Mouse (Mus musculus) embryonic fibroblast, embryonic 13.5 days (primary cell): ENCODE measurements around the gene Cyb561d1. TPM values are rescaled to one million over a fixed set of nuclear protein-coding genes. Genes with fewer than 3 reads are reported as not detected.
A peak's percentile ranks its signal among the peaks of the same experiment; 100 is the strongest.

Source experiments
- H3K27ac ChIP-seq: 2 replicates; pipeline ENCODE4 v1.5.1; 2012; ENCODE audit warnings: low read length, control low read depth, inconsistent platforms; ENCODE audit not compliant: insufficient read depth
- H3K4me1 ChIP-seq: 2 replicates; pipeline ENCODE4 v1.6.1; 2011; ENCODE audit warnings: low read length; ENCODE audit not compliant: control insufficient read depth, insufficient read depth
- H3K4me3 ChIP-seq: 2 replicates; pipeline ENCODE4 v1.5.1; 2011; ENCODE audit warnings: mild to moderate bottlenecking, control low read depth, low read length; ENCODE audit not compliant: insufficient read depth
- CTCF ChIP-seq: IDR thresholded peaks from 2 replicates; pipeline ENCODE4 v1.5.1; 2011; ENCODE audit warnings: mild to moderate bottlenecking, control low read depth, low read length, moderate library complexity, borderline replicate concordance; ENCODE audit not compliant: insufficient read depth
- POLR2A ChIP-seq: IDR thresholded peaks from 2 replicates; pipeline ENCODE4 v1.6.1; 2011; ENCODE audit warnings: low read depth, mild to moderate bottlenecking, control low read depth, low read length, moderate library complexity
- polyA plus RNA-seq: library from polyadenylated mRNA; stranded (reverse); fragments of >200 nt; gene quantifications from 2 replicates; pipeline ENCODE4 v1.2.4, GENCODE M21; 2011; ENCODE audit warnings: low read depth; ENCODE audit not compliant: missing spikeins, insufficient read length

The Cyb561d1 gene
- polyA plus RNA-seq, 1 experiment, result 3.5 TPM

GRCm38 (mm10) chr3:108187111-108187795 lies 13.8 kb downstream of the Cyb561d1 start:
- Histone ChIP-seq H3K4me1 (no peaks in the 10 kb centered on the region), H3K4me3 (no peak overlapping the region), H3K27ac (no peak overlapping the region)
- TF ChIP-seq POLR2A (no peak), CTCF (no peak)

GRCm38 (mm10) chr3:108186098-108187047 lies 14.6 kb downstream of the Cyb561d1 start, which contains the start of gene Amigo1:
Gene Amigo1 (plus strand): TSS chr3:108186335.
- TF ChIP-seq POLR2A (peak; percentile 35; the same call in 1 of the 2 replicates), CTCF (no peak)
- no peak within 1 kb of the TSS for H3K27ac ChIP-seq
- peak within 1 kb of the TSS; percentile 62 for H3K4me3 ChIP-seq
- peaks cover 2% of the 10 kb centered on the region; the same call in 1 of the 2 replicates for H3K4me1 ChIP-seq

GRCm38 (mm10) chr3:108185460-108186097 lies 15.4 kb downstream of the Cyb561d1 start:
- peaks cover 2% of the 10 kb centered on the region; the same call in 1 of the 2 replicates for H3K4me1 ChIP-seq
- no peak overlapping the region for H3K27ac ChIP-seq
- no peak for TF ChIP-seq POLR2A
- TF ChIP-seq CTCF, result no peak
- H3K4me3 ChIP-seq, result peak overlapping the region; percentile 62

- H3K27ac ChIP-seq, result no peak overlapping the region
- TF ChIP-seq CTCF (no peak), POLR2A (no peak)
- H3K4me1 ChIP-seq, result peaks cover 2% of the 10 kb centered on the region; the same call in 1 of the 2 replicates
- H3K4me3 ChIP-seq, result no peak overlapping the region
Observed at GRCm38 (mm10) chr3:108184742-108185141, 16.3 kb downstream of the Cyb561d1 start.

- Histone ChIP-seq H3K4me1 (peaks cover 2% of the 10 kb centered on the region; the same call in 1 of the 2 replicates), H3K4me3 (no peak overlapping the region), H3K27ac (no peak overlapping the region)
- TF ChIP-seq CTCF, result no peak
- TF ChIP-seq POLR2A, result no peak
Observed at GRCm38 (mm10) chr3:108180514-108180913, 20.5 kb downstream of the Cyb561d1 start.

GRCm38 (mm10) chr3:108178756-108179715 lies 22.0 kb downstream of the Cyb561d1 start:
- no peak overlapping the region for H3K4me3 ChIP-seq
- H3K4me1 ChIP-seq, result peaks cover 2% of the 10 kb centered on the region; the same call in 1 of the 2 replicates
- H3K27ac ChIP-seq, result no peak overlapping the region
- TF ChIP-seq CTCF (no peak), POLR2A (no peak)

GRCm38 (mm10) chr3:108174672-108175531 lies 26.1 kb downstream of the Cyb561d1 start:
- no peak overlapping the region for H3K4me3 ChIP-seq
- no peaks in the 10 kb centered on the region; the same call in 1 of the 2 replicates for H3K4me1 ChIP-seq
- H3K27ac ChIP-seq, result no peak overlapping the region
- TF ChIP-seq POLR2A, result no peak
- no peak for TF ChIP-seq CTCF

- Histone ChIP-seq H3K27ac (no peak overlapping the region), H3K4me1 (no peaks in the 10 kb centered on the region)
Observed at GRCm38 (mm10) chr3:108169199-108169598, 31.8 kb downstream of the Cyb561d1 start.

More at GRCm38 (mm10) chr3:108169199-108169598, 31.8 kb downstream of the Cyb561d1 start:
- no peak for TF ChIP-seq POLR2A
- no peak for TF ChIP-seq CTCF
- no peak overlapping the region for H3K4me3 ChIP-seq
